8 mouse cellular contexts compared by ENCODE assay signal in the genomic region with DNA sequence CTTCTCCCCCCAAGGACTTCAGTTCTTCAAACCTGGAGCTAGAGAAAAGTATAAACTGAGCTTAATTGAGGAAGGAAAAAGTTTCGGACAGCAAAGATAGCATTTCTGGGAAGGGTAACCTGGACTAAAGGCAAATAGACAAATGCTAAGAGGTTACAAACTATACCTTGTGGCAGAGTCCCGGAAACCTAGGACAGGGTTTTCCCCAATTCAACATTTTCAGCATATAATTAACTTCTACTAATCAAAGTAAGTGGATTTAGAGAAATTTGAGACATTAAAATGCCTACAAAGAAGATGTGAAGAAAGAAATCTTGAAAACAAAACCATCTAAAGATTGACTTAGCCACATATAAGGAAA. TPM values are rescaled to one million over a fixed set of nuclear protein-coding genes. Genes with fewer than 3 reads are reported as not detected.
DNase-seq lines count a peak whose midpoint lies in the region; ATAC-seq and TF ChIP-seq lines count a peak whose summit lies in the region.

No protein-coding gene starts in this region.

- peak overlapping the region; percentile 60 for H3K4me3 ChIP-seq in lung, adult 2 months (replicated peaks; ENCODE audit: extremely low read depth, low read depth, low read length)
- peak overlapping the region; percentile 99 for H3K4me3 ChIP-seq in embryonic facial prominence, embryonic 13.5 days
- peak overlapping the region; percentile 81 for H3K4me3 ChIP-seq in intestine, embryonic 15.5 days (replicated peaks)
- peak overlapping the region; percentile 93 for H3K4me3 ChIP-seq in neural tube, embryonic 12.5 days

- no peak for ATAC-seq in embryonic facial prominence, embryonic 13.5 days (ENCODE audit: insufficient number of reproducible peaks, insufficient read depth, low FRiP score, low TSS enrichment, low read depth)
- peak; percentile 19 for ATAC-seq in intestine, embryonic 15.5 days
- no peak for ATAC-seq in neural tube, embryonic 12.5 days (ENCODE audit: low FRiP score, low read depth)

- no peaks in the 10 kb centered on the region for H3K27me3 ChIP-seq in embryonic facial prominence, embryonic 13.5 days
- H3K27me3 ChIP-seq in intestine, embryonic 15.5 days (replicated peaks) = no peaks in the 10 kb centered on the region
- H3K27me3 ChIP-seq in neural tube, embryonic 12.5 days (replicated peaks) = no peaks in the 10 kb centered on the region

- peaks cover 2% of the 10 kb centered on the region for H3K4me1 ChIP-seq in lung, adult 2 months (ENCODE audit: control insufficient read depth, insufficient read depth, low read length)
- H3K4me1 ChIP-seq in embryonic facial prominence, embryonic 13.5 days = peaks cover 16% of the 10 kb centered on the region
- peaks cover 4% of the 10 kb centered on the region for H3K4me1 ChIP-seq in intestine, embryonic 15.5 days (replicated peaks)
- H3K4me1 ChIP-seq in neural tube, embryonic 12.5 days = peaks cover 9% of the 10 kb centered on the region

- no peak for TF ChIP-seq CTCF in lung, adult 2 months (IDR thresholded peaks at IDR 0.05; ENCODE audit: insufficient read depth, low read length)

- peak overlapping the region; percentile 72 for H3K4me2 ChIP-seq in embryonic facial prominence, embryonic 13.5 days
- peak overlapping the region; percentile 63 for H3K4me2 ChIP-seq in intestine, embryonic 15.5 days (replicated peaks)
- peak overlapping the region; percentile 83 for H3K4me2 ChIP-seq in neural tube, embryonic 12.5 days (replicated peaks)

- no peak for DNase-seq in lung, adult 2 months
- DNase-seq in lung, postnatal 14 days = no peak
- no peak for DNase-seq in embryo, embryonic 9.5 days (ENCODE audit: extremely low spot score)
- DNase-seq in spleen, postnatal 10 days (ENCODE audit: low spot score in 2 of 2) = no peak
- no peak for DNase-seq in layer of hippocampus, adult 8-10 months (ENCODE audit: low spot score in 2 of 2)

- TF ChIP-seq POLR2A in lung, adult 2 months (IDR thresholded peaks at IDR 0.05; ENCODE audit: borderline replicate concordance, extremely low read depth, low read depth, low read length) = no peak

- WGBS in lung, adult 2 months = 67% methylated on average over 2 of the region's 2 CpGs
- 75% methylated on average over 2 of the region's 2 CpGs for WGBS in embryonic facial prominence, embryonic 13.5 days
- 70% methylated on average over 2 of the region's 2 CpGs for WGBS in intestine, embryonic 15.5 days
- WGBS in neural tube, embryonic 12.5 days = 81% methylated on average over 2 of the region's 2 CpGs

- peak overlapping the region; percentile 96; the same call in 1 of the 2 replicates for H3K9ac ChIP-seq in embryonic facial prominence, embryonic 13.5 days
- H3K9ac ChIP-seq in intestine, embryonic 15.5 days = peak overlapping the region; percentile 93; the same call in 1 of the 2 replicates
- no peak overlapping the region for H3K9ac ChIP-seq in neural tube, embryonic 12.5 days

- peak overlapping the region; percentile 89; the same call in 1 of the 2 replicates for H3K27ac ChIP-seq in embryonic facial prominence, embryonic 13.5 days
- H3K27ac ChIP-seq in intestine, embryonic 15.5 days = no peak overlapping the region
- no peak overlapping the region for H3K27ac ChIP-seq in neural tube, embryonic 12.5 days

- H3K36me3 ChIP-seq in embryonic facial prominence, embryonic 13.5 days = peaks cover 2% of the 10 kb centered on the region
- 0 out of 2 replicates have a peak, but pooled peaks cover 1% of the 10 kb centered on the region for H3K36me3 ChIP-seq in intestine, embryonic 15.5 days
- peaks cover 1% of the 10 kb centered on the region for H3K36me3 ChIP-seq in neural tube, embryonic 12.5 days

- H3K9me3 ChIP-seq in embryonic facial prominence, embryonic 13.5 days = peaks cover 6% of the 10 kb centered on the region; the same call in 1 of the 2 replicates
- no peaks in the 10 kb centered on the region for H3K9me3 ChIP-seq in intestine, embryonic 15.5 days
- no peaks in the 10 kb centered on the region for H3K9me3 ChIP-seq in neural tube, embryonic 12.5 days

RNA-seq across cellular contexts. Expression of gene Tex10, which starts 0.4 kb away (rescaled TPM):
- polyA plus RNA-seq in lung, adult 2 months (2012; rRNA removed) = 5.8 and 8.6 TPM in 2 replicates
- polyA plus RNA-seq in embryonic facial prominence, embryonic 13.5 days (2015; fragmentation: Nextera tagmentation; extraction: Ambion mirVana) = 60.8 and 62.7 TPM in 2 replicates
- polyA plus RNA-seq in intestine, embryonic 15.5 days (2015; fragmentation: Nextera tagmentation; extraction: Ambion mirVana) = 45.7 and 50.5 TPM in 2 replicates
- polyA plus RNA-seq in neural tube, embryonic 12.5 days (2016; fragmentation: Nextera tagmentation; extraction: Ambion mirVana) = 47.2 and 53.5 TPM in 2 replicates
- total RNA-seq in layer of hippocampus, adult 8-10 months (2022) = 10 to 100 TPM; 22.5 to 36.6 (median 30.4) TPM
